Mouse (Mus musculus): ENCODE measurements around the gene Relb.

The Relb gene

DNA sequence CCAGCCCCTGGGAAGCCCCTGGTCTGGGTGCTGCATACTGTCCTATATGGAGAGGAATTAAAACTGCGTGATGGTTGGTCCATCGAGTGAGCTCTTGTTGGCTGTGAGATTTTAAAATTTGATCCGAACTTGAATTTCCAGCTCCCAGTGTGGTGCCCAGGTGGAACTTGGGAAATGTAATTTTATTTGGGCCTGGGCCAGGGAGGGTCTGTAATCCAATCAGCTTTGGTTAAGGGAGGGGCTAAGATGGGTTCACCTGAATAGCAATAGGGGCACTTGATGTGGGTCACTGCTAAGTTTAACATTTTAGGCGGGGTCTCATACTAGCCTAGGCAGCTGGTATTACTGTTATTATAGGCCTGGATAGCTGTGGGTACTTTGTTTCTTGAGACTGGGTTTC lies 50.8 kb downstream of the Relb start:
- DNase-seq: no peak

DNA sequence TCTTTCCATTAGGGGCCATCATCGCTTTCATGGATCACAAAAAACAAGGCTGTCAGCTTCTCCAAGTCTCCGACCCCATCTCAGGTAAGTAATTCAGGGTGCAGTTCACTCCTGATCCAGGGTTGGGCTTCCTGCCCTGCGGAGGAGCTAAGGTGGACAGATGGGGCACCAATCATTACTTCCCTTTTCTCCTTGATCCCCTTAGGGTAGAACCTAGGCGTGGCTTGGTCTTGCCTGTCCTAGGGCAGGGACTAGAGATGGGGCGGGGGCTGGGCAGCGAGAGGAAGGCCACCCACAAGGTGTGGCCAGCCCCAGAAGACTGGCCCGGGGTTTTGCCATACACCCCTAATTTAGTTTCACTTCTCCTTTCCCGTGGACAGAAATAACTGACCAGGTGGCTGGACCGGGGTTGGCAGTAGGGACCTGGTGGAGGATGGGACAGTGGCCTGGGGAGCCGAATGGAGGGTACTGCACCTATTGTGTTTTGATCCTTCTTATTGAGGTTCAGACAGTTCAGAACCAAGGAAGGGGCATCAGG lies 51.3 kb downstream of the Relb start:
- DNase-seq: peak; percentile 67

DNA sequence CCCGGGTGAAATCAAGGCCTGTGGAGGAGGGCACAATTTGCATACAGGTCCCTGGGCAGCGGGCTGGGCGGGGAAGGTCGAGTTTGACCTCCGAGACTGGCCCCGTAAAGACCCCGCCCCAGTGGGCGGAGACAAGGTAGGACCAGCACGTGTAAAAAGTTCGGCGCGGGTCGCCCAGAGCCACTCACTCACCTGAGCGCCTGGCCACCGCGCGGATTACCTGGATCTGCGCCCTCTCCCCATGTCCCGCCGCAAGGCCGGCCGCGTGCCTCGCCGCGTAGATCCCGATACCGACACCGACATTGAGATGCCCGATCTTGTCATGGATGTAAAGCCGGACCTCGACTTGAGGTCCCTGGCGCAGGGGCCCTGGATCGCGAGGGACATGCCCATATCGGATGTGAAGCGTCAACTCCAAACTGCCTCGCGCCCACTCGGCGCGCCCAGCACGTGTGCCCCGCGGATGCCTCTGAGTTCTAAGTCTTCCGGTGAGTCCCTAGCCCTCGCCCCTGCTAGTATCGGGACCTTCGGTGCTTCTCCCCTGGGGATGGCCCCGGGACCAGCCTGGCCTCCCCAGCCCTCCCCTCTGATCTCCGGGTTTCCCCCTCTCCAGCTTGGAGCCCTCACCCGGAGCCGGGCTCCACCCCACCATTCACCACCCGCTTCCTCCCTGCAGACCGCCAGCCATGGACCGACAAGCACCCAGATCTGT lies 51.9 kb downstream of the Relb start, which contains the start of the genes Zfp296 and Gemin7:
Zfp296 (plus strand) TSS at position 147 of the 712 bp plus-strand sequence.
Gemin7 (minus strand) TSS at position 455 of the 712 bp plus-strand sequence.
- peak; percentile 60 for DNase-seq

DNA sequence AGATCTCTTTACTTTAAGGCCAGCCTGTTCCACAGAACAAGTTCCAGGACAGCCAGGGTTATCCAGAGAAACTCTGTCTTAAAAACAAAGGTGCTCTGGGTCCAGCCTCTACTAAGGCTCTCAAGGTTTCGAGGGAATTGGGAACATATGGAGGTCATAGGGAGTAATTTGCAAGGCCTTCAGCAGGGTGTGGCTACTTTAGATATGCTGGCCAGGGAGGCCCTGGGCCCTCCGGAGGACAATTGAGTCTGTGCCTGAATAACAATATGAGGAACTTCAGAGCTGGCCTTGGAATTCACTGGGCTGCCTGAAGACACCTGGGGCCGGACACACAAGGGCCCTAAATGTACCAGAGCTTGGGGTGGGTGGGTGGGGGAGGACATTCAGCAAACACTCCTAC lies 53.7 kb downstream of the Relb start:
- no peak for DNase-seq

DNA sequence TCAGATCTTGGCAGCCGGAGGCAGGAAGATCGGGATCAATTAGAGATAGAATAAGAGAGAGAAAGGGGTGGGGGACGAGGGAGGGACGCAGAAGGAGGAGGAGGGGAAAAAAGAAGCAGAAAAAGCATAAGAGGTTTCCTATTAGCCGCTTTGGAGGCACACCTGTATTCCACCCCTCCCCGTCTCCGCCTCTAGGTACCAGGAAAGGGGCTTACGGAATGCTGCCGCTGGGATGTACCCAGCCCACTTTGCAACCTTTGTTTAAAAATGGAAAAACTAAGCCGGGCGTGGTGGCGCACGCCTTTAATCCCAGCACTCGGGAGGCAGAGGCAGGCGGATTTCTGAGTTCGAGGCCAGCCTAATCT lies 55.5 kb downstream of the Relb start:
- DNase-seq: no peak

GRCm38 (mm10) chr7:19572926-19573775 lies 56.1 kb downstream of the Relb start:
- peak; percentile 77 for DNase-seq

DNA sequence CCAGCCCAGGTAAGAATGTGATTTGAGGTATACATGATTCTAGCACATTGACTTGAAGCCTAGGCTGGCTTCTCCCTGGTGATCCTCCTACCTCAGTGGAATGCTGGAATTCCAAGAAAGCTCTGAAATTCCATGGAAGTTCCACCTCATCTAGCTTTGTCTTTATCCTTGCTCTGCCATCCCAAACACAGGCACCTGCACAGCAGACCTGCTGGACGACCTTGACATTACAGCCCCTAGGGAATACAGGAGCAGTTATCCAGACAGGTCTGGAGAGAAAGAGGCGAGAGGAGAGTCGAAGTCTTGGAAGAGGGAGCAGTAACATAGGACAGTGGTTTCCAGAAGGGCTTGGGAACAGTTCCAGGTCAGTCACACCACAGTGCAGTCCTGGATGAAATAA lies 59.6 kb downstream of the Relb start:
- no peak for DNase-seq

DNA sequence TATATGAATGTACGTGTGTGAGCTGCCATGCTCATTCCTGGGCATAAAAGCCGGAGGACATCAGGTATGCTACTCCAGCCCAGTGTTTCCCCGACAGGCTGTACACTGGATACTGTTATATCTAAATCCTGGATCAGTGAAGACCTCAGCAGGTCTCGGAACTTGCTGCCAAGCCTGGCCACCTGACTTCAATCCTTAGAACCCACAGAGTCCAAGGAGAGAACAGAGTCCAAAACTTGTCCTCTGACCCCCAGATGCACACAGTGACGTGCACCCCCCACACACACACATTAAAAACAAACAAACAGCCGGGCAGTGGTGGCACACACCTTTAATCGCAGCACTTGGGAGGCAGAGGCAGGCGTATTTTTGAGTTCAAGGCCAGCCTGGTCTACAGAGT lies 61.8 kb downstream of the Relb start:
- no peak for DNase-seq

DNA sequence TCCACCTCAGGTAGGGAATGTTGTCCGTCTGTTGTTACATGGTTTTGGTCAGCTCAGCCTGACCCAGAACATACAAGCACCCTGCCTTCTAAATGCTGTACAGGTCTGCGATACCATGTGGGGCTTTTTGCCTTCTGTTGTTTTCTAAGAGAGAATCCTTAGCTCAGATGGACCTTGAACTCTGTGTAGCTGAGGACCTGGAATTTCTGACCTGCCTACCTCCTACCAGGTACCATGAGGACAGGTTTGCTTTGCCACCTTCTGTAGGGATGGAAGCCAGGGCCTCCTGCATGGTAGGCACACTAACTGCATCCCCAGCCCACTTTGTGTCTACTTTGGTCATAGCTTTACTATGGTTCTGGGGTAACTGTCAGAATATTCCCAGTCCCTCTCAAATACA lies 63.4 kb downstream of the Relb start:
- no peak for DNase-seq

- DNase-seq: no peak
Measured at GRCm38 (mm10) chr7:19564455-19564854, 64.8 kb downstream of the Relb start.

- no peak for DNase-seq
Measured at GRCm38 (mm10) chr7:19563884-19564283, 65.4 kb downstream of the Relb start.

DNA sequence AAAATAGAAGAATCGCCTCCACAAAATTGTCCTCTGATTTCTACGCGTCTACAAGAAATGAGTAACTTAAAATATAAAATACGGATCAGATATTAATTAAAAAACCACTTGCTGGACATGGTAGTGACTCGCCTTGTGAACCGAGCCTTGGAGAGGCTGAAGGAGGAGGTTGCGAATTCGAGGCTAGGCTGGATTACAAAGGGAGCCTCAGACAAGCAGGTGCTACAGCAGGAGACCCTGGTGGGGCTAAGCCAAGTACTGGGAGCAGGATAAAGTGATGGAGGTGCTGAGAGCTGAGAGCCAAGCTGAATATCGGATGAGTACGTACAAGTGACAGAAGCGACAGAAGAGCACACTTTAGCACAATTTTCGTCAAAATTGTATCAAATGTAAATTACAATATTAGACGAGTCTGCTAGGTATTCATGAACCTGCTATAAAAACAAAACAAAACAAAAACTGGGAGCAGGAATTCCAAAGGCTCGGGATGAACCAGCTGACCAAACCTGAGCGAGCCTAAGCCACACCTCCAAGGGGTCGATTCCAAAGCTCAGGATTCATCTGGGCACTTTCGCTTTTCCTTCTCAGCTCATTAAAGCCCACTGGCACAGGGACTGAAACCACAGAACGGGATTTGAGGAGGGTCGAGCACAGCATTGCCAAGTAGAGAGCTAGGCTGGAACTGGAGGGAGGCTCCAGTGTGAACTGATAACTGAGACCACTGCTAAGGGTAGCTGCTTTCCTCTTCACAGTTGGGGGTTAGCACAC lies 66.4 kb downstream of the Relb start, which contains the start of gene Ppp1r37:
Ppp1r37 (minus strand) TSS at position 434 of the 768 bp plus-strand sequence.
- peak; percentile 59 for DNase-seq

- DNase-seq: peak; percentile 90
Measured at GRCm38 (mm10) chr7:19561765-19562642, 67.2 kb downstream of the Relb start.

DNA sequence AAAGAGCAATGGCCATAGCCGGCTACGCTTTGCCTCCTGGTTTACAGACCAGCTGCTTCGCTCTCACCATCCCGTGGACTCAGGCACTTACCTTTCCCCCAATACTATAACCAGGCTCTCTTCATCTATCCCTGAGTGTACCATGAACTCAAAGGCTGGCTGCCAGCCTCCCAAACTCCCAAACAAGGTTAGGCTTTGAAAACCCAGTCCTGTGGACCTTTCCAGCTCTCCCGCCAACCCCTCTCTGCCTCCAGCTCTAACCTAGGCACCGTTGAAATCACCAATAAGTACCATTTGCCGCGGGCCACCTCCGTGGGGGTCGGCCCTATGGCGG lies 67.8 kb downstream of the Relb start:
- no peak for DNase-seq

- DNase-seq: no peak
Measured at GRCm38 (mm10) chr7:19560491-19561260, 68.6 kb downstream of the Relb start.

GRCm38 (mm10) chr7:19558965-19559364 lies 70.3 kb downstream of the Relb start:
- DNase-seq: no peak

DNA sequence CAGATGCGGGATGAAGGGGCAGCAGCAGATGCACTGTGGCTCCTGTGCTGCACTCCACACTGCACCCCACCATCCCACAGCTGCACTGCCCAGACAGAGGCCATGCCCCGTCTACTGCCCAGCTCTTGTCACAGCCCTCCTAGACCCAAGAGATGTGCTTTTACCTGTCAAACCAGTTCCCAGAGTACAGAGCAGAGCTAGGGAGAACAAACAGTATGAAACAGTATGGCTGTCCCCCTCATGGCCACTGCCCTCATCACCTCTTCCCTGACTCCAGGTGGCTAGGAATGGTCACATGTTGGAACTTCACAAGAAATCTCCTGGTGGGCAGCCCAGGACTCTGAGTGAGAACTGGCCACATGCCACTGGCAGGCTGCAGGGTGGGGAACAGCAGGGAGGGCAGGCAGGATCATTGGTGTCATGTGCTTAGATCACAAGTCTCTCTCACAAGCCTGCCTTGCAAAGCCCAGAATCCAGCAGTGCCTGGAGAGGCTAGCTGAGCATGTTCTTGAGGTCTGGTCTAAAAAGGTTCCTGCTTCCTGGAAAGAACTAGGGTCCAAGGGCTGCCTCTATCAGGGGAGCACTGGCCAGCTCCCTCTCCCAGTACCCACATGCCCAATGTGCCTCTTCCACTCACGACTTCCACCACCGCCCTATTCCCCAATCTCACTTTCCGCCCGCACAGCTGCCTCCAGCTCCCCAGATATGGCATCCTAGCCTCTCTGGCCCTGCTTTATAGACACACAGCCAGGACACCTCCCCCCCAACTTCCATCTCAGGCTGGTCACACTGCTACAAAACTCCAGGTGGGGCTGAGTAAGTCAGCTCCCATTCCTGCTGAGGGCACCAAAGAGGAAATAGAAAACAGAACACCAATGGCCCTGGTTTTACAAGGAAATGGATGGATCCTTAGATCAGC lies 71.0 kb downstream of the Relb start:
- no peak for DNase-seq

DNA sequence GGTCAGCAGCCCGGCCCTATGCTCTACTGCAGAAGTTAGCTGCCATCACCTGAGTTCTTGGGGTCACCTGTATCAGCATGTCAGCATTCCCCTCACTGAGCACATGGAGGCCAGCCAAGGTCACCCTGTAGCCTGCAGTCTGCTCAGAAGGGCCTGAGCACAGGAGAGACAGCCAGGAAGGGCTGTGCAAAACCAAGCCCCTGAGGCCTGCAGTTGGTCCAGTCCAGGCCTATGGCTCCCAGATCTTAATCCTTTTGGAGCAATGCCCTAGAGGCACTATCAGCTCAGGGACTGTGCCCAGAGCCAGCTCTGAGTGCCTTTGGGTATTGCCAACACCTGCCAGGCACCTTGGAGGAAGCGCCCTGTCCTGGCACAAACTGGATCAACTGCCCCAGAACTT lies 72.2 kb downstream of the Relb start:
- DNase-seq: no peak

Data from cerebellum, adult 9-10 months (tissue).